Mouse (Mus musculus): ENCODE measurements around the gene Car12. TPM values are rescaled to one million over a fixed set of nuclear protein-coding genes. Genes with fewer than 3 reads are reported as not detected.
A peak's percentile ranks its signal among the peaks of the same experiment; 100 is the strongest.

Gene Car12
- polyA plus RNA-seq, 1 experiment from 2014 or later: 6.4 TPM

DNA sequence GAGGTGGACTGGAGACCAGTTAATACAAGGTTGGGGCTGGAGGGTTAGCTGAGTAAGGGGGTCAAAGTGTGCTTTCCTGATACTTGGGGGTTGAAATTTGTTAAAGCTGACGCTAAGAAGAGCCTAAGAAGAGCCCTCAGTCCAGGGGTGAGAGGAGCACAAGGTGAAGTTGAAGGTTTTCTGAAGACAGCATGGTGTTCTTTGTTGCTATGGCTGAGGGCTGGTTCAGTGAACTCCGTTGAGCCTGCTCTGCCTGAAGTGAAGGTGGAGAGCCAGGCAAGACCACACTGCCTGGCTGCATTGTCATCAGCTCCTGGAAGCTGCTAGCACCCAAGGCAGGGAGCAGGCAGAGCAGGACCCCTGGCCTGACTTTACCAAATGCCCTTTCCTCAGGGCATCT lies 1.9 kb downstream of the Car12 start:
- no peak overlapping the region for H3K27ac ChIP-seq (replicated peaks)
- no peak overlapping the region for H3K4me2 ChIP-seq (replicated peaks)
- no peak for ATAC-seq (replicated peaks)
- H3K9me3 ChIP-seq: no peaks in the 10 kb centered on the region
- 82% methylated on average over 2 of the region's 2 CpGs for WGBS
- H3K27me3 ChIP-seq: 0 out of 2 replicates have a peak, but pooled peaks cover 4% of the 10 kb centered on the region
- no peak overlapping the region for H3K9ac ChIP-seq (replicated peaks)
- H3K4me1 ChIP-seq: peaks cover 21% of the 10 kb centered on the region
- no peaks in the 10 kb centered on the region for H3K36me3 ChIP-seq
- H3K4me3 ChIP-seq: no peak overlapping the region

DNA sequence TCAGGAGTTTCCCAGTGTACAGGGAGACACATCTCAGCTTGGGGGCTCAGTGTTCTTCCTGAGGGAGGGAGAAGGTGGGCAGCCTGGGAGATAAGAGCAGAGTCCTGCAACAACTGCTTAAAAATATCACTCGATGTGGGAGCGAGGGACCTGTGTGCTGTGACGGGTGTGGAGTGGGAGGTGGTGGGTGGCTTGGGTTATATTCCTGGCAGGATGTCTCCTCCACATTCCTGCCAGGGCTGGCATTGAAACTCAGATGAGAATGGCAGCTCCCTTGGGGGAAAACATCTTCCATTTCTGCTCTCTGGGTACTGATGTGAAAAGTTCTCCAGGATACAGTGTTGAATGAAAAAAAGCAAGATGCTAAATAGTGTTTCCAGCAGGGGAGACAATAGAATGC lies 3.0 kb downstream of the Car12 start:
- no peak overlapping the region for H3K4me2 ChIP-seq (replicated peaks)
- H3K27ac ChIP-seq (replicated peaks): no peak overlapping the region
- peaks cover 21% of the 10 kb centered on the region for H3K4me1 ChIP-seq
- H3K36me3 ChIP-seq: no peaks in the 10 kb centered on the region
- 0 out of 2 replicates have a peak, but pooled peaks cover 4% of the 10 kb centered on the region for H3K27me3 ChIP-seq
- ATAC-seq (replicated peaks): no peak
- no peak overlapping the region for H3K9ac ChIP-seq (replicated peaks)
- 88% methylated on average over 3 of the region's 3 CpGs for WGBS
- H3K9me3 ChIP-seq: no peaks in the 10 kb centered on the region
- no peak overlapping the region for H3K4me3 ChIP-seq

GRCm38 (mm10) chr9:66720686-66721450 lies 7.4 kb downstream of the Car12 start:
- Histone ChIP-seq H3K4me1 (peaks cover 11% of the 10 kb centered on the region; the same call in 1 of the 2 replicates), H3K4me3 (no peak overlapping the region), H3K9me3 (no peaks in the 10 kb centered on the region), H3K9ac (replicated peaks) (no peak overlapping the region), H3K27me3 (no peaks in the 10 kb centered on the region), H3K36me3 (no peaks in the 10 kb centered on the region), H3K27ac (replicated peaks) (no peak overlapping the region), H3K4me2 (replicated peaks) (no peak overlapping the region)
- ATAC-seq (replicated peaks): no peak
- 93% methylated on average over 8 of the region's 8 CpGs for WGBS

DNA sequence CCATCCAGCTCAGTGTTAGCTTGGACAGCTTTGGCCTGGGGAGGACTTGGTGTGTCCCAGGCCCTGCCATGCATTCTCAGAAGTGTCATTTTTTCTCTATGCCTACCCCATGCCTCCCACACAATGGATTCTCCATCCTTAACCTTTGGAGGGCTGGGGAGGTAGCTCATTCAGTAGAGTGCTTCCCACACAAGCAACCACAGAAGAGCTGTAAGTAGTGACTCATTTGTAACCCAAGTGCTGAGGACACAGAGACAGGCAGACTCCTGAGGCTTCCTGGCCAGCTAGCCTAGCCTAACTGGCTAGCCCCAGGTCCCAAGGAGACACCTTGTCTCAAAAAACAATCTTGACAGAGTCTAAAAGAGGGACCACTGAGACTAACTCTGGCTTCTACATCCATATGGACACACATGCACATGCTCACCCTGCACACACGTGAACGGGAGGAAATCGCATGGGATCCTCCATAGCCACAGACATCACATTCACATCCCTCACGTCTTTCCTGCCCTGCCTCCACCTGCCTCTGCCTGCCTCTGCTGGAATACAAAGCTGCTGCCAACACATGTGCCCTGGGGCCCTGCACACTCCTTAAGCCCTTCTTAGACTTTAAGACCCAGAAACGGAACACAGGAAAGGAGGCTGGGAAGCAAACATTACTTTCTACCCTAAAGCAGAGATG lies 8.8 kb downstream of the Car12 start:
- H3K36me3 ChIP-seq: no peaks in the 10 kb centered on the region
- no peaks in the 10 kb centered on the region for H3K27me3 ChIP-seq
- peak overlapping the region; percentile 19; the same call in 1 of the 2 replicates for H3K27ac ChIP-seq (replicated peaks)
- H3K9me3 ChIP-seq: no peaks in the 10 kb centered on the region
- H3K9ac ChIP-seq (replicated peaks): no peak overlapping the region
- no peak overlapping the region for H3K4me2 ChIP-seq (replicated peaks)
- no peak overlapping the region for H3K4me3 ChIP-seq
- 54% methylated on average over 5 of the region's 5 CpGs for WGBS
- no peak; the same call in 1 of the 2 replicates for ATAC-seq (replicated peaks)
- peaks cover 6% of the 10 kb centered on the region; the same call in 1 of the 2 replicates for H3K4me1 ChIP-seq

GRCm38 (mm10) chr9:66722869-66723272 lies 9.4 kb downstream of the Car12 start:
- no peak overlapping the region for H3K9ac ChIP-seq (replicated peaks)
- H3K27ac ChIP-seq (replicated peaks): peak overlapping the region; percentile 19; the same call in 1 of the 2 replicates

DNA sequence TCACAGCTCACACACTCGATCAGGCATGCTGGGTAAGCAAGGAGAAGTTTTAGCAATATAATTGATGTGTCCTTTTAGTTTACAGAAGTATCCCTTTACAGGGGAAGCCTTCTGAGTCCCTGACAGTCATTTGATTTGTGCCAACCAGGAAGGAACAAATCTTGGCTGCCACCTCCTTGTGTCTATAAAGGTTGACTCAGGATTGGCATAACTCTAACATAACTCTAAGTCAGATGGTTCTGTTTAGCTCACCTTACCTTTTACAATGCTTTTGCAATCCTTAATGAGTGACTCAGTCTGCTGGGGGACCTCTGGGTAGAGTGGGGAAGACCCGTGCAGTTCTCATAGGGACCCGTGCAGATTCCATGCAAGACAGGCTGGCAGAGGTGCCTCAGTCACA lies 12.1 kb downstream of the Car12 start:
- Histone ChIP-seq H3K36me3 (no peaks in the 10 kb centered on the region), H3K4me1 (peaks cover 6% of the 10 kb centered on the region; the same call in 1 of the 2 replicates), H3K27ac (replicated peaks) (no peak overlapping the region), H3K4me2 (replicated peaks) (no peak overlapping the region), H3K9ac (replicated peaks) (no peak overlapping the region), H3K27me3 (no peaks in the 10 kb centered on the region), H3K9me3 (no peaks in the 10 kb centered on the region), H3K4me3 (no peak overlapping the region)
- 75% methylated on average over 3 of the region's 3 CpGs for WGBS
- ATAC-seq (replicated peaks): no peak

More at GRCm38 (mm10) chr9:66722869-66723272, 9.4 kb downstream of the Car12 start:
- Histone ChIP-seq H3K27me3 (no peaks in the 10 kb centered on the region), H3K4me1 (peaks cover 6% of the 10 kb centered on the region; the same call in 1 of the 2 replicates), H3K9me3 (no peaks in the 10 kb centered on the region), H3K36me3 (no peaks in the 10 kb centered on the region), H3K4me2 (replicated peaks) (no peak overlapping the region), H3K4me3 (no peak overlapping the region)
- ATAC-seq (replicated peaks): peak; percentile 61; the same call in 1 of the 2 replicates
- 16% methylated on average over 5 of the region's 5 CpGs for WGBS

DNA sequence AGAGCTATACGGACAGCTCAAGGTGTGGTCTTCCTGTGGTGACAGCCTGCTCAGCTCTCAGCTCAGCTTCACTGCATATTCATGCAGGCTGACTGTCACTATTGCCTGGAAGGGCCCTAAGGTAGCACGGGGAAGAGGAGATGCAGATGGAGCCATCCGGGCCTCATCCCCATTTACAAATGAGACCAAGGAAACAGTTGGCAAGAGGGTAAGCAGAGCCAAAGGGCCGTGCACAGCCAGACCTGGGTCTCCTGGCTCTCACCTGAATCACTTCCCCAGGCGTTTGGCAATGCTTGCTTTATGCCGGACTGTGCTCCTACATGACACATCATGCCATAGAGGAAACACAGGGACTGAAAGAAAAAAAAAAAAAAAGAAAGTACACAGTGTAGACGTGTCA lies 13.8 kb downstream of the Car12 start:
- Histone ChIP-seq H3K4me1 (peaks cover 6% of the 10 kb centered on the region; the same call in 1 of the 2 replicates), H3K4me2 (replicated peaks) (no peak overlapping the region), H3K27me3 (no peaks in the 10 kb centered on the region), H3K27ac (replicated peaks) (no peak overlapping the region), H3K9me3 (no peaks in the 10 kb centered on the region), H3K4me3 (no peak overlapping the region), H3K9ac (replicated peaks) (no peak overlapping the region), H3K36me3 (no peaks in the 10 kb centered on the region)
- no peak for ATAC-seq (replicated peaks)
- WGBS: 72% methylated on average over 7 of the region's 7 CpGs

- no peaks in the 10 kb centered on the region for H3K27me3 ChIP-seq
- no peak overlapping the region for H3K9ac ChIP-seq (replicated peaks)
- H3K9me3 ChIP-seq: no peaks in the 10 kb centered on the region
- no peak overlapping the region for H3K4me2 ChIP-seq (replicated peaks)
- 56% methylated on average over 3 of the region's 3 CpGs for WGBS
- H3K4me1 ChIP-seq: peaks cover 8% of the 10 kb centered on the region
- no peak overlapping the region for H3K4me3 ChIP-seq
- no peak overlapping the region for H3K27ac ChIP-seq (replicated peaks)
- H3K36me3 ChIP-seq: no peaks in the 10 kb centered on the region
- no peak for ATAC-seq (replicated peaks)
Observed at GRCm38 (mm10) chr9:66730556-66730955, 17.1 kb downstream of the Car12 start.

DNA sequence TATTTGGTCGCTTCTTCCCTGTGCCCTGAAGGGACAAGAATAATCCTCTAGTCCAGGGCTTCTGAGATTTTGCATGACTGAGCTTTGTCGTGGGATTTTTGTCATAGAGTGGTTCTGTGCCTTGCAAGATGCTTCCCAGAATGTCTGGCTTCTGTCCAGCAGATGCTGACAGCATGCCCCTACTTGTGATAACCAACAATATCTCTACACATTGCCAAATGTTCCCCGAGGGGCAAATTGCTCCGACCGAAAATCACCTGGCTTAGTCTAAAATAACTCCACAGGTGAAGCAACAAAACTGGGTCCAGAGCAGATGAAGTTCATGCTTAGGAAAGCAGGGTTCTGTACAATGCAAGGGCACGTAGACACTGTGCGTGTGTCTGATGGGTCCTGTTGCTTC lies 17.8 kb downstream of the Car12 start:
- Histone ChIP-seq H3K4me1 (peaks cover 8% of the 10 kb centered on the region), H3K36me3 (no peaks in the 10 kb centered on the region), H3K4me3 (no peak overlapping the region), H3K27me3 (no peaks in the 10 kb centered on the region), H3K27ac (replicated peaks) (no peak overlapping the region), H3K9ac (replicated peaks) (no peak overlapping the region), H3K4me2 (replicated peaks) (no peak overlapping the region), H3K9me3 (no peaks in the 10 kb centered on the region)
- ATAC-seq (replicated peaks): no peak
- 79% methylated on average over 7 of the region's 7 CpGs for WGBS

DNA sequence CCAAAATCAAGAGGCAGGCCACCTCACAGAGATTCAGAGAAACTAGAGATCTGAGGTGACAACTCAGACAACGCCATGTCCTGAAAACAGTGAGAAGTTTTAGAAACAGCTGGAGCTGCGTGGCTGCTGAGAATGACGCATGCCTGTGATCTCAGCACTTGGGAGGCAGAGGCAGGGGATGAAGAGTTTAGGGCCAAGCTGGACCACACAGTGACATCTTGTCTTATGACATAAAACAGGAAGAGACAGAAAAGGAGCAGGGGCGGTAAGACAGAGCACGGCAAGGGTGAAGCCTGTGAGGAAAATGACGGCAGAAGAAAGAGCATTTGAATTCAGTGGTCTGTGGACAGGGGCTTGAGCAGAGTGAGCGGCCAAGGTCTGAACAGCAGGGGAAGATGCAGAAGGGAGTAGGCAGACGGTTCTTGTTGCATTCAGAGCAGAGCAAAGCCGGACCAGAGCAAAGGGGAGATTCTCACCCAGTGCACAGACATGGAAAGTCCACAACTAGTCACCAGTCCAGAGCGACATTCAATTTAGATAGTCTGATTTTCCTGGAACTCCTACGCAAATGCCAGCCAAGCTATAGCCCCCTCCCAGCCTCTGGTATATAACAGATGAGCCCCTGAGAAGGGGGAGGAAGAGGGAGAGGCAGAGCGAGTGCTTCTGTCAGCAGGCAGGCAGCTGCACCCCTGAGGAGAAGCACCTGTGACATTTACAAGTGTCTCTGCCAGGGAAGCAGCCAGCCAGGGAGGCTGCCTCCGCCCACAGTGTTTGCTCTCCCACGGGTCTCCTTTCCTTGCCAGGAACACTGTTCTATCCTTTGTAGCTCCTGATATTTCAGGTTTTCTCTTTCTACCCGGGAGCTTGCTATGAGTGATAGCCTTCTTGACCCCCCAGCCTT lies 19.6 kb downstream of the Car12 start:
- H3K4me1 ChIP-seq: peaks cover 8% of the 10 kb centered on the region
- H3K4me3 ChIP-seq: no peak overlapping the region
- H3K27me3 ChIP-seq: no peaks in the 10 kb centered on the region
- H3K9me3 ChIP-seq: no peaks in the 10 kb centered on the region
- ATAC-seq (replicated peaks): no peak
- H3K27ac ChIP-seq (replicated peaks): no peak overlapping the region
- H3K4me2 ChIP-seq (replicated peaks): no peak overlapping the region
- WGBS: 58% methylated on average over 15 of the region's 15 CpGs
- H3K36me3 ChIP-seq: no peaks in the 10 kb centered on the region
- H3K9ac ChIP-seq (replicated peaks): no peak overlapping the region

GRCm38 (mm10) chr9:66734568-66734967 lies 21.1 kb downstream of the Car12 start:
- 89% methylated on average over 6 of the region's 6 CpGs for WGBS

More at GRCm38 (mm10) chr9:66734568-66734967, 21.1 kb downstream of the Car12 start:
- Histone ChIP-seq H3K27ac (replicated peaks) (no peak overlapping the region), H3K9ac (replicated peaks) (no peak overlapping the region), H3K4me2 (replicated peaks) (no peak overlapping the region), H3K27me3 (no peaks in the 10 kb centered on the region), H3K36me3 (no peaks in the 10 kb centered on the region), H3K4me1 (peaks cover 8% of the 10 kb centered on the region), H3K9me3 (no peaks in the 10 kb centered on the region), H3K4me3 (no peak overlapping the region)
- ATAC-seq (replicated peaks): no peak
